Mouse (Mus musculus) MEL (cell line): Measurements from ENCODE around the gene Klre1. TPM values are rescaled to one million over a fixed set of nuclear protein-coding genes. Genes with fewer than 3 reads are reported as not detected.

ENCODE experiments used
- DNase-seq: peaks from one replicate; pipeline ENCODE4 v3.0.0; 2011; ENCODE audit warnings: low read depth, low spot score
- H3K27ac ChIP-seq: 2 replicates; pipeline ENCODE4 v1.5.1; 2012; ENCODE audit warnings: low read depth, mild to moderate bottlenecking, control low read depth, low read length, moderate library complexity; ENCODE audit not compliant: control insufficient read depth
- H3K27me3 ChIP-seq, 2 experiments: fragments of 150-350 bp in 1 of 2; sonication (generic) in 1 of 2; 2 replicates each; pipeline ENCODE4 v1.6.1; 2012; ENCODE audit warnings: low read length in 2 of 2, mild to moderate bottlenecking in 2 of 2, improper control_type of control experiment in 1 of 2, moderate library complexity in 1 of 2; ENCODE audit not compliant: insufficient read depth in 2 of 2, control insufficient read depth in 1 of 2
- H3K36me3 ChIP-seq, 2 experiments: 2 replicates each; pipeline ENCODE4 v1.6.1; 2012 to 2014; ENCODE audit warnings: low read length in 2 of 2, improper control_type of control experiment in 1 of 2, inconsistent platforms in 1 of 2, mild to moderate bottlenecking in 1 of 2; ENCODE audit not compliant: insufficient read depth in 2 of 2, control insufficient read depth in 1 of 2
- H3K4me1 ChIP-seq, 2 experiments: fragments of 150-350 bp in 1 of 2; sonication (generic) in 1 of 2; 2 replicates each; pipeline ENCODE4 v1.6.1; 2012; ENCODE audit warnings: low read length in 2 of 2, improper control_type of control experiment in 1 of 2, mild to moderate bottlenecking in 1 of 2; ENCODE audit not compliant: insufficient read depth in 2 of 2, control insufficient read depth in 1 of 2
- H3K4me3 ChIP-seq, 2 experiments: fragments of 150-350 bp in 1 of 2; sonication (generic) in 1 of 2; 2 replicates each; pipeline ENCODE4 v1.5.1; 2012; ENCODE audit warnings: low read depth in 2 of 2, low read length in 2 of 2, mild to moderate bottlenecking in 2 of 2, moderate library complexity in 2 of 2, control low read depth in 1 of 2, improper control_type of control experiment in 1 of 2; ENCODE audit not compliant: control insufficient read depth in 1 of 2, insufficient read depth in 1 of 2
- H3K79me2 ChIP-seq: 2 replicates; pipeline ENCODE4 v1.6.1; 2012; ENCODE audit warnings: mild to moderate bottlenecking, low read length, moderate library complexity; ENCODE audit not compliant: control insufficient read depth, poor library complexity, insufficient read depth
- H3K9ac ChIP-seq: 2 replicates; pipeline ENCODE4 v1.6.1; 2012; ENCODE audit warnings: low read depth, mild to moderate bottlenecking, control low read depth, low read length, moderate library complexity; ENCODE audit not compliant: control insufficient read depth, poor library complexity, severe bottlenecking
- H3K9me3 ChIP-seq: fragments of 150-350 bp; sonication (generic); replicated peaks from 2 replicates; pipeline ENCODE4 v1.6.1; 2012; ENCODE audit warnings: mild to moderate bottlenecking, low read length, improper control_type of control experiment, moderate library complexity; ENCODE audit not compliant: insufficient read depth
- CHD1 ChIP-seq: IDR thresholded peaks from 2 replicates; pipeline ENCODE4 v1.6.1; 2012; ENCODE audit warnings: low read depth, mild to moderate bottlenecking, inconsistent platforms, low read length, improper control_type of control experiment
- CHD2 ChIP-seq: IDR thresholded peaks from 2 replicates; pipeline ENCODE4 v1.6.1; 2011; ENCODE audit warnings: low read length, improper control_type of control experiment
- E2F4 ChIP-seq: IDR thresholded peaks from 2 replicates; pipeline ENCODE4 v1.6.1; 2011; ENCODE audit warnings: low read depth, low read length, improper control_type of control experiment, borderline replicate concordance
- ELF1 ChIP-seq: IDR thresholded peaks from 2 replicates; pipeline ENCODE4 v1.6.1; 2014; ENCODE audit warnings: low read depth, mild to moderate bottlenecking, inconsistent platforms, low read length, improper control_type of control experiment, moderate library complexity
- EP300 ChIP-seq, 2 experiments: IDR thresholded peaks; 2 replicates each; pipeline ENCODE4 v1.6.1; 2011; ENCODE audit warnings: improper control_type of control experiment in 2 of 2, low read length in 2 of 2, low read depth in 1 of 2, mild to moderate bottlenecking in 1 of 2
- ETS1 ChIP-seq: IDR thresholded peaks from 2 replicates; pipeline ENCODE4 v1.6.1; 2012; ENCODE audit warnings: low read depth, mild to moderate bottlenecking, inconsistent platforms, low read length, improper control_type of control experiment, moderate library complexity
- JUND ChIP-seq: IDR thresholded peaks from 2 replicates; pipeline ENCODE4 v1.6.1; 2011; ENCODE audit warnings: low read depth, mild to moderate bottlenecking, improper control_type of control experiment, low read length
- MAFK ChIP-seq: IDR thresholded peaks from 2 replicates; pipeline ENCODE4 v1.6.1; 2011; ENCODE audit warnings: low read depth, mild to moderate bottlenecking, low read length, improper control_type of control experiment, borderline replicate concordance
- MAX ChIP-seq: IDR thresholded peaks from 2 replicates; pipeline ENCODE4 v1.6.1; 2011; ENCODE audit warnings: low read length, improper control_type of control experiment
- MAZ ChIP-seq: IDR thresholded peaks from 2 replicates; pipeline ENCODE4 v1.6.1; 2012; ENCODE audit warnings: low read depth, mild to moderate bottlenecking, inconsistent platforms, low read length, improper control_type of control experiment
- MEF2A ChIP-seq: IDR thresholded peaks from 2 replicates; pipeline ENCODE4 v1.6.1; 2014; ENCODE audit warnings: low read depth, mild to moderate bottlenecking, inconsistent platforms, low read length, improper control_type of control experiment; ENCODE audit not compliant: poor library complexity, insufficient replicate concordance, severe bottlenecking; ENCODE audit errors: extremely low read depth
- MXI1 ChIP-seq: IDR thresholded peaks from 2 replicates; pipeline ENCODE4 v1.6.1; 2011; ENCODE audit warnings: mild to moderate bottlenecking, low read depth, low read length, improper control_type of control experiment
- MYB ChIP-seq: IDR thresholded peaks from 2 replicates; pipeline ENCODE4 v1.6.1; 2011; ENCODE audit warnings: mild to moderate bottlenecking, low read depth, low read length, improper control_type of control experiment
- NELFE ChIP-seq: IDR thresholded peaks from 2 replicates; pipeline ENCODE4 v1.6.1; 2011; ENCODE audit warnings: low read depth, low read length, improper control_type of control experiment
- POLR2A ChIP-seq, 2 experiments: IDR thresholded peaks; 2 replicates each; pipeline ENCODE4 v1.6.1; 2011 to 2012; ENCODE audit warnings: low read length in 2 of 2, mild to moderate bottlenecking in 2 of 2, control low read depth in 1 of 2, improper control_type of control experiment in 1 of 2, low read depth in 1 of 2, moderate library complexity in 1 of 2; ENCODE audit not compliant: control insufficient read depth in 1 of 2, insufficient read depth in 1 of 2, poor library complexity in 1 of 2
- POLR2AphosphoS2 ChIP-seq: IDR thresholded peaks from 2 replicates; pipeline ENCODE4 v1.6.1; 2011; ENCODE audit warnings: low read length, improper control_type of control experiment
- POLR2AphosphoS5 ChIP-seq: IDR thresholded peaks from 2 replicates; pipeline ENCODE4 v1.6.1; 2012; ENCODE audit warnings: low read depth, borderline replicate concordance, mild to moderate bottlenecking, inconsistent platforms, low read length, moderate library complexity, mixed read lengths
- RCOR1 ChIP-seq: IDR thresholded peaks from 2 replicates; pipeline ENCODE4 v1.6.1; 2012; ENCODE audit warnings: low read depth, mild to moderate bottlenecking, inconsistent platforms, low read length, improper control_type of control experiment
- SIN3A ChIP-seq: IDR thresholded peaks from 2 replicates; pipeline ENCODE4 v1.6.1; 2012; ENCODE audit warnings: low read length, improper control_type of control experiment, inconsistent platforms
- TAL1 ChIP-seq: IDR thresholded peaks from 2 replicates; pipeline ENCODE4 v1.6.1; 2012; ENCODE audit warnings: mild to moderate bottlenecking, inconsistent platforms, low read length, moderate library complexity, mixed read lengths
- TCF12 ChIP-seq: IDR thresholded peaks from 2 replicates; pipeline ENCODE4 v1.6.1; 2014; ENCODE audit warnings: low read depth, mild to moderate bottlenecking, inconsistent platforms, low read length, improper control_type of control experiment, moderate library complexity
- USF1 ChIP-seq: IDR thresholded peaks from 2 replicates; pipeline ENCODE4 v1.6.1; 2014; ENCODE audit warnings: low read depth, mild to moderate bottlenecking, inconsistent platforms, low read length, improper control_type of control experiment, moderate library complexity
- ZC3H11A ChIP-seq: IDR thresholded peaks from 2 replicates; pipeline ENCODE4 v1.6.1; 2012; ENCODE audit warnings: low read depth, mild to moderate bottlenecking, inconsistent platforms, low read length, improper control_type of control experiment
- polyA plus RNA-seq, 2 experiments: library from polyadenylated mRNA; stranded (reverse) in 1 of 2; unstranded in 1 of 2; fragments of >175 nt in 1 of 2; fragments of >200 nt in 1 of 2; gene quantifications; 2 replicates each; pipeline versions ENCODE4 v1.2.1 to v1.2.4; 2012; ENCODE audit warnings: low replicate concordance in 2 of 2, low read depth in 1 of 2; ENCODE audit not compliant: insufficient read length in 2 of 2, insufficient read depth in 1 of 2, missing spikeins in 1 of 2
- total RNA-seq: library from RNA; depleted of rRNA; stranded (reverse); fragments of 300-350 nt; gene quantifications from 2 replicates; pipeline ENCODE4 v1.2.3, GENCODE M21; 2012

The Klre1 gene
- total and polyA plus RNA-seq, 3 experiments = not detected

GRCm38 (mm10) chr6:129591508-129591907, 13.8 kb downstream of the Klre1 start, which contains the start of gene Klrd1:
Gene Klrd1, plus strand, starts transcription at chr6:129591782.
- Histone ChIP-seq H3K79me2 (no peaks in the 10 kb centered on the region), H3K9ac (no peak within 1 kb of the TSS), H3K27ac (no peak within 1 kb of the TSS), H3K4me1 (no peaks in the 10 kb centered on the region)
- no peak for TF ChIP-seq MEF2A
- TF ChIP-seq RCOR1 = no peak
- no peak for TF ChIP-seq JUND
- TF ChIP-seq ETS1 = no peak
- no peak for TF ChIP-seq POLR2A (IDR thresholded peaks at IDR 0.05; ENCODE audit: control insufficient read depth in 1 of 2, insufficient read depth in 1 of 2, low read depth in 1 of 2, low read length in 2 of 2, poor library complexity in 1 of 2)
- TF ChIP-seq SIN3A = no peak
- no peak for TF ChIP-seq MAZ
- TF ChIP-seq POLR2AphosphoS2 = no peak
- no peak for TF ChIP-seq E2F4
- no peak for TF ChIP-seq ELF1
- TF ChIP-seq CHD2 = no peak
- TF ChIP-seq EP300 (IDR thresholded peaks at IDR 0.05; ENCODE audit: low read depth in 1 of 2, low read length in 2 of 2) = no peak
- TF ChIP-seq USF1 = no peak
- TF ChIP-seq ZC3H11A = no peak
- no peak for TF ChIP-seq MAFK
- TF ChIP-seq CHD1 = no peak
- no peak for TF ChIP-seq MAX
- TF ChIP-seq, all 39 proteins: peak for 0
- DNase-seq = no peak
- Histone ChIP-seq H3K27me3 (no peaks in the 10 kb centered on the region), H3K4me3 (no peak within 1 kb of the TSS), H3K36me3 (no peaks in the 10 kb centered on the region), H3K9me3 (no peaks in the 10 kb centered on the region)

GRCm38 (mm10) chr6:129608372-129608771, 30.7 kb downstream of the Klre1 start:
- TF ChIP-seq POLR2AphosphoS5 (no peak), NELFE (no peak), SIN3A (no peak), TAL1 (no peak), MXI1 (no peak), MAFK (no peak), ELF1 (no peak), TCF12 (no peak), MYB (no peak)
- no peaks in the 10 kb centered on the region for H3K4me1 ChIP-seq
- H3K79me2 ChIP-seq = no peaks in the 10 kb centered on the region
- no peaks in the 10 kb centered on the region for H3K36me3 ChIP-seq
- H3K4me3 ChIP-seq = no peak overlapping the region
- no peak overlapping the region for H3K9ac ChIP-seq
- no peaks in the 10 kb centered on the region for H3K27me3 ChIP-seq
- no peaks in the 10 kb centered on the region for H3K9me3 ChIP-seq
- no peak for DNase-seq
- no peak overlapping the region for H3K27ac ChIP-seq
